Mouse (Mus musculus) adipocyte (in vitro differentiated cells): Measurements from ENCODE around the gene Sim2.

Experiments
- DNase-seq: peaks from one replicate; pipeline ENCODE4 v3.0.0-alpha.2; 2016; ENCODE audit warnings: low spot score

The Sim2 gene

GRCm38 (mm10) chr16:94079075-94079855 is 5.5 kb upstream of the Sim2 start:
- no peak for DNase-seq

- DNase-seq: no peak
Measured at GRCm38 (mm10) chr16:94079856-94080555, 4.7 kb upstream of the Sim2 start.

- no peak for DNase-seq
Measured at GRCm38 (mm10) chr16:94081596-94081995, 3.1 kb upstream of the Sim2 start.

GRCm38 (mm10) chr16:94081996-94082708 is 2.6 kb upstream of the Sim2 start:
- no peak for DNase-seq

- no peak for DNase-seq
Measured at GRCm38 (mm10) chr16:94082960-94083847, 1.5 kb upstream of the Sim2 start.

- no peak for DNase-seq
Measured at GRCm38 (mm10) chr16:94083848-94084525, 744 bp upstream of the Sim2 start.

GRCm38 (mm10) chr16:94085603-94086285 is 1.0 kb downstream of the Sim2 start:
- DNase-seq: no peak

- DNase-seq: no peak
Measured at GRCm38 (mm10) chr16:94086701-94087569, 2.2 kb downstream of the Sim2 start.

GRCm38 (mm10) chr16:94087570-94088225 is 3.0 kb downstream of the Sim2 start:
- no peak for DNase-seq

GRCm38 (mm10) chr16:94088226-94088748 is 3.6 kb downstream of the Sim2 start:
- no peak for DNase-seq

- no peak for DNase-seq
Measured at GRCm38 (mm10) chr16:94088819-94089692, 4.3 kb downstream of the Sim2 start.

- no peak for DNase-seq
Measured at GRCm38 (mm10) chr16:94092511-94093150, 7.9 kb downstream of the Sim2 start.

GRCm38 (mm10) chr16:94093151-94093863 is 8.6 kb downstream of the Sim2 start:
- no peak for DNase-seq

GRCm38 (mm10) chr16:94094251-94095108 is 9.7 kb downstream of the Sim2 start:
- no peak for DNase-seq

GRCm38 (mm10) chr16:94095109-94095822 is 10.5 kb downstream of the Sim2 start:
- DNase-seq: no peak
